Mouse (Mus musculus): Measurements from ENCODE around the gene Veph1.

Veph1 gene

DNA sequence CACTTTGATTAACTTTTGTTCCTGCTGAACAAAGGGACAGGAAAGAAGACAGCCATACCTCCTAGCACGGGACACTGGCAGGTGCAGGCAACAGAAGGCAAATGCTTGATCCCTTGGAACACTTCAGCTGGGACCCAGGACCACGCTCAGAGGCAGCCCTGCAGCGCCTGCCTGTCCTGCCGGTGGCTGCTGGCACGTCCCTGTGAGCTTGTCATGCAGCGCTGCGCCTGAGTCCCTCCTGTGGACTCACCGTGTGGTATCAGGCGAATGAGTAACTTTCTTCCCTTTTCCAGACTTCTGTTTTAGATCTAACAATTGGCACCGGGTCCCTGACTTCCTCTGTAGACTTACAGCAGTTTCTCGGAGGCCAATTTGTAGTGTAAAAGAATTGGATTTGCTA lies at the start of gene Veph1:
TSS of gene Veph1 (minus strand) at position 293 of the 400 bp plus-strand sequence.
- peak; percentile 30 for DNase-seq

GRCm38 (mm10) chr3:66340742-66341141 lies 44.1 kb upstream of the Veph1 start:
- DNase-seq: no peak

DNA sequence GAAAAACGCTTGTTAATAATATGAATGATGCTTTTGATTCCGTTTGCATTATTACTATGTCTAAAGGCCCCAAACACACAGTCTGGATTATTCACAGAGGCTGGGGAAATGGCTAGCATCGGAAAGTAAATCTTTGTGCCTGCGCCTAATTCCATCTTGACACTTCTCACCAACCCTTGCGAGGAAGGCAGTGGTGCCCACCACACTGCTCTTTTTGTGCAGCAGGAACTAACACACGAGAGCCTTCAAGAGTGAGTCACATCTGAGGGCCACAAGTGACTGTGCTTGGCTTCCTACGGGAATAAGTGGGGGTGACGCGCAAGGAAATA lies 35.7 kb upstream of the Veph1 start:
- no peak for DNase-seq

GRCm38 (mm10) chr3:66331592-66332400 lies 35.2 kb upstream of the Veph1 start:
- peak; percentile 87 for DNase-seq

DNA sequence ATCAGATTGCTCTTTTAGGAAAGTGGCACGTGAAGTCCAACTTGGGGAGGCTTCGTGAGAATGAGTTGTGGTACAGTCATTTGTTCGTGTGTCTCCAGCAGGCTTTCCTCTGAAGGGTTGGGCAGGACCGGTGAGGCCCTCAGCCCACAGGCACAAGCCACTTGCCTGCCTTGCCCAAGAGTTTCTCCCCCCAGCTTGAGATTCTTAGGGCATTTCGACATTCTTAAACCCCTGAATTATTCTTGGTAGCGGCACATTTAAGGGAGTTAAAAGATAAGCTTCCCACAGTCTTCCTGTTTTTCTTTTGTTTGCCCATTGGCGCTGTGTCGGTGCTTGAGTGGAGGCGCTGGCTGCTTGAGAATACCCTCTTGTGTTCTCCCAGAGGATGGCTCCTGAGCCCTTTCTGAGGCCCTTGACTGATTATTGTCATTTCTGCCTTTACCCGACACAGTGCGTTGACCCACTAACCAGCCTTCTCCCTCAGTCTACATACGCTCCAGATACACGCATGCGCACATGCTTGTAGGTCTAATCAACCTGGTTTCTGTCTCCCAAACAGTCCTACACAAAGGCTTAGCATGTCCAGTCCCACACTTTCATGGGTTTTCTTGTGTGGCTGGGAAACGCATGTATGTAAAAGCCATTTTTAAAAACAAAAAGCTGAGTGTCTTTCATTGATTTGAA lies 34.4 kb upstream of the Veph1 start:
- DNase-seq: no peak

- peak; percentile 75 for DNase-seq
These were observed 29.6 kb upstream of the Veph1 start for GRCm38 (mm10) chr3:66325962-66326834.

GRCm38 (mm10) chr3:66325486-66325951 lies 28.9 kb upstream of the Veph1 start:
- DNase-seq: peak; percentile 56

DNA sequence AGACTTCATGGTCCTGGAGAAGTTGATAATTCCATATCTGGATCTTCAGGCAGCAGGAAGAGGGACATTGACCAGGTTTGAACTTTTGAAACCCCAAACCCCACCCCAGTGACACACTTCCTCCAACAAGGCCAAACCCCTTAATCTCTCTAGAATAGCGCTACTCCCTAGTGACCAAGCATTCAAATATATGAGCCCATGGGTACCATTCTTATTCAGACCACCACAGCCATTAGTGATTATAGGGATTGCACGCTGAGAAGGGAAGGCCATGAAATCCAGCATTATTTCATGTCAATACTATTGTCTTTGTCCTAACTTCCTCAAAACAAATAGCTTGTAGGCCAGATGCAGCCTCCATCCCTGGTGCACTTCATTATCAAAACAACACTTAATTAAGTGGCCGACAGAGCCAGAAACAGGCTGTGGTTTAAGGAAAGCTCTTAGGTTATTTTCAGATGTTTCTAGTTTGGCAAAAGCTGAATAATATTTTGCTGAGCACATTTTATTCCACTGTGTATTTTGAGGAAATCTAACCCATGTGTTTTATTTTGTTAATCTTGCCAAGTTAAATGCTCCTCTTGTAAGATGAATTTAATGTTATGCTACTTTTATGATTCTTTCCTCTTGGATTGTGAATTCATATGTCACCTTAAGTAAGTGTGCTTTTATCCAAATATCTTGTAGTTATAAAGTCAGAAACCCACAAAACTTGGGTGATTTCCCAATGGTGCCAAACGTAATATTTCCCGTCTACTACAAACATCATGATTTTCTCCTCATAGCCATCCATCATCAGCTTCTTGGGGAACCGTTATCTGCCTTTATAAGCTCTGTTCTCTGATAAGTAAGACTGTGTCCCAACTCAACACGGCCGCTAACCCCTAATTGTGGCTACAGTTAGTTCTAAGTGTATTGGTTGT lies 18.4 kb upstream of the Veph1 start:
- DNase-seq: no peak

- no peak for DNase-seq
These were observed 13.9 kb upstream of the Veph1 start for GRCm38 (mm10) chr3:66310586-66310985.

GRCm38 (mm10) chr3:66309531-66309930 lies 12.9 kb upstream of the Veph1 start:
- no peak for DNase-seq

DNA sequence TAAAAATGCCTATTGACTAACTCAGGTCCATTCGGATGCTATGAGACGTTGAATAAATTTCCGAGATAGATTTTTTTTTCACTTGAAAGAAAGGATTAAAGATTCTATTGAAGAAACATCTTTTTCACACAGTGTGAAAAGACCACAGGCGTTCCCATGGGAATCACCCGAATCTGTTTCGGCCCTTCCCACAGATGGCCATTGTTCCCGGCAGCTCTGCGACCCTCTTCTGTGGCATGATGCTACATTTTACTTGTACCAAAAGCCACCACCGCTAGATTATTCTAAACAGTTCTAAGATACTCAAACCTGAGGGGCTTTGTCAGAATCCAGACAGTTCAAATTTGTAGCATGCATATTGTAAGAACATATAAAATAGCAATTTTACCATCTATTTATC lies 1.4 kb downstream of the Veph1 start:
- DNase-seq: no peak

- DNase-seq: no peak
These were observed 1.9 kb downstream of the Veph1 start for GRCm38 (mm10) chr3:66294729-66295128.

GRCm38 (mm10) chr3:66292356-66292946 lies 4.2 kb downstream of the Veph1 start:
- DNase-seq: peak; percentile 61

DNA sequence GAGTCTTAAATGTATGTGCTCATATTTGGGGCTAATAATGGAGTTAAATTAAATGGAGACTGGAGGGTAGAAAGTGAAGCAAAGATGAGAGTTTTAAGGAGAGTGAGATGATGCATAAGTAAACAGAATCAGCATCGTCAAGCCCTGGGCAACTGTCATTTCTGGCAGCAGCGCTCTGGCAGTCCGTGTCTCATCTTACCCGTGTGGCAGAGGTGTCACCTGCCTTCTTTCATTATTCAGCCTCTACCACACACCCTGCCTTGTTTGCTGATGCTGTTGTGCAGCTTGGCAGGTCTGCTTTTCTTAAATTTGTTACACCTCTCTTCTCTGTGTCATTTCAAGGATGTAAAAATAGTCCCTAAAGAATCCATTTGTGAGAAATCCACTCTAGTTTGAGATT lies 33.4 kb downstream of the Veph1 start:
- peak; percentile 15 for DNase-seq

DNA sequence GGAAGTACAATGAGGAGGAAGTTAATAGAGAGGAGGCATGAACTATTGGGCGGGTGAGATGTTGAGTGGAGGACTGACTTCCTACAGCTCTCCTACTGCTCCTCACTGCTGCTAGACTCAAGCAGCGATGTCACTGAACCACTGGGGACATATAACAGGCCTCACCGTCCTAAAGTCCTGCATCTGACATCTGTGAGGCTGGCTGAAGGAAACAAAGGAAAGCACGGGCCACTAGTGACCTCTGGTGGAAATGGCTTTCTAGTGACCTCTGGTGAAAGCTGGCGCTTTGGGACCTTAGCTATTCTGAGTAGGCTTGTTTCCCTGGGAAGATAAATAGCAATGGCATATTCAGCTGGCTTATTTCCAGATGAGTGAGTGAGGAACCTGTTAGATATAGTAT lies 34.3 kb downstream of the Veph1 start:
- peak; percentile 55 for DNase-seq

GRCm38 (mm10) chr3:66254504-66255105 lies 42.0 kb downstream of the Veph1 start:
- no peak for DNase-seq

DNA sequence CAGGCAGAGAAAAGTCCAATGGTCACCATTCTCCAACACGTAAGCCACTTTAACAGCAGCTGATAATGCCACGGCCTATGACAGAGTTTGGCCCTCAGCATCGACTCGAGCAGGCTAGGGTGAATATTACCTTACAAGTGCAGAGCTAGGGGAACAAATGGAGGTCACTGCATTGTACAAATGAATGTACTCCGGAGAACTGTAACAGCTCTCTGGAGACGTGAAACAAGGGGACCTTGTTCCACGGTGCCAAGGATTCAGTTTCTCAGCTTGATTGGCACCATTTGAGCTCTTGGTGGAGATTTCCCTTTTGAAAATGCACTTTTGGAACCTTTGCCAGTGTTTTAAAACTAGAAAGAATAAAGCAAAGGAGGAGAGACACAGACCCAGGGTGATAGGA lies 44.8 kb downstream of the Veph1 start:
- no peak for DNase-seq

- DNase-seq: no peak
These were observed 56.2 kb downstream of the Veph1 start for GRCm38 (mm10) chr3:66240476-66240875.

DNA sequence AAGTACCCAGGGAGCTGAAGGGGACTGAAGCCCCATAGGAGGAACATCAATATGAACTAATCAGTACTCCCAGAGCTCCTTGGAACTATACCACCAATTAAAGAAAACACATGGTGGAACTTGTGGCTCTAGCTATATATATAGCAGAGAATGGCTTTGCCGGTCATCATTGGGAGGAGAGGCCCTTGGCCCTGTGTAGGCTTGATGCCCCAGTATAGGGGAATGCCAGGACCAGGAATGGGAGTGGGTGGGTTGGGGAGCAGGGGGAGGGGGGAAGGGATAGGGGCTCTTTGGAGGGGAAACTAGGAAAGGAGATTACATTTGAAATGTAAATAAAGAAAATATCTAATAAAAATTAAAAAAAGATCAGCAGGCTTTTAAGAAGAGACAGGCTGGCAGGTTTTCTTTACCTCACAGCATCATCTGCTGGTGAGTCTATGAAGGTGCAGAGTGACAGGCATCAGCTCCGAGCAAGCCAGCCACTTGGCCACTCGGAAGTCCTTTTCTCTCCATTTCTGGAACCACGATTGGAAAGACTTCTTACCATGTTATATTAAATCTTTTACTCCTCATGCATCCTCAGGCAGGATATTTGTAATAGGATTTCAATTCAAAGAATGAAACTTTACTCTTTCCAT lies 60.3 kb downstream of the Veph1 start:
- DNase-seq: peak; percentile 36

DNA sequence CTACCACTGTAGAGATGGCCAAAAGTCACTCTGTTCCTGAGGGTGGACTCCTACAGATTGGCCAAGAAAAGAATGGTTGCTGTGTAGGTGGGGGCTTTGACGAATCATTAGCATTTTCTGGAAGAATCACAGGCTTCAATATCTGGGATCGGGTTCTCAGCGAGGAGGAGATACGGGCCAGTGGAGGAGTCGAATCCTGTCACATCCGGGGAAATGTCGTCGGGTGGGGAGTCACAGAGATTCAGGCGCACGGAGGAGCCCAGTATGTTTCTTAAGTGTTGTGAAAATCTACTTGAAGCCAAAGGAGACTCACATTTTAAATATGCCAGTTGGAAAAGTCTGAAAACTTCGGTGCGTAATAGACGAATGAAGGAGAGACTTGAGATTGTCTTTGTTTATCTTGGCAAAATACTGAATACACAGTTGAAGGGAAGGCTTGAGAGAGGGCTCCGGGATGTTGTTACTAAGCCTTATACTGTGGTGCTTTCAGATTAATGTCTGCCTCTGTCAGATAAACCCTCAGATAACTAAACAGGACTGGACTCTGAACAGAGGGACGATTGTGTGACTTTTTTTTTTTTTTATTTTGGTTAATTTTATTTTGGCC lies 71.6 kb downstream of the Veph1 start:
- DNase-seq: no peak

DNA sequence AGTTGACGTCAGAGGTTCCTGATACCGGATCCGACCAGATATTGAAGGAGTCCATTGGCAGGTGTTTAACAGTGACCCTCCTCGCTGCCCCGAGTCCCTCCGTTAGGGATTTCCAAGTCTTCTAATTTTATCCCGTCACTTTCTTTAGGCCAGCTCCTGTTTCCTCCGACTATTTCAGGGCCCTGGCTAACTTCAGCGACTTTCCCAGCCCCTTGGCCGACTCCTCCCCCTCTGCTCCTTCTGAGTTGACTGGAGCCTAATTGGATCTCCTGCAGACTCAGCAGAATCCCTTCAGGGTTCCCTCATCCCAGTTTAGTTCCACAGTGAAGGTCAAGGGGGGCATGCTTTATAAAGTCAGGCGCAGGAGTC lies 75.4 kb downstream of the Veph1 start:
- DNase-seq: peak; percentile 45
